Comparison of ENCODE assay signal across 8 mouse cellular contexts in the genomic region with DNA sequence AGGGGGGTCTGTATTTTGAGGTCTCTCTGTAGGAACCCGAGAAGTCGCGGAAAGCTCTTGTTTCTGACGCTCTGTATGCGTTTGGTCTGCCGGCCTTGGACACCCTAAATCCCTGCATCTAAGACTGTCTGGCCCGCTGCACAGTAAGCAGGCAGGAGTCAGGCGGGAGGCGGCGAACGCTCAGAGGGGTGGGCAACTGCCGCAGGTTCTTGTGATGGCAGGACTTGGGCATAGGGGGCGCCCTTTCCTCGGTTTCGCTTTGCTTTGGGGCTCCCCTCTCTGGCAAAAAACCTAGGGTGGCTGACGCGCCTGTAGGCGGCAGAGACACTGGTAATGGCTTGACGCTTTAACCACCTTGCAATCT. TPM values are rescaled to one million over a fixed set of nuclear protein-coding genes. Genes with fewer than 3 reads are reported as not detected.
DNase-seq lines count a peak whose midpoint lies in the region; ATAC-seq and TF ChIP-seq lines count a peak whose summit lies in the region.

No protein-coding gene starts in this region.

- no peak for TF ChIP-seq POLR2A in testis, adult 2 months (IDR thresholded peaks at IDR 0.05; ENCODE audit: control insufficient read depth, low read depth, low read length)

- no peaks in the 10 kb centered on the region for H3K27me3 ChIP-seq in forebrain, embryonic 15.5 days
- no peaks in the 10 kb centered on the region for H3K27me3 ChIP-seq in heart, postnatal 0 days (ENCODE audit: control insufficient read depth, insufficient read depth, low read length)
- H3K27me3 ChIP-seq in liver, embryonic 12.5 days (replicated peaks), result peaks cover 64% of the 10 kb centered on the region
- no peaks in the 10 kb centered on the region for H3K27me3 ChIP-seq in testis, adult 2 months (ENCODE audit: control insufficient read depth, insufficient read depth, low read length)

- peak; percentile 63 for DNase-seq in ovary, adult 18-20 months (ENCODE audit: low spot score)
- DNase-seq in ovary, postnatal 10 days (ENCODE audit: low spot score), result no peak
- peak; percentile 41 for DNase-seq in heart, postnatal 0 days (ENCODE audit: low spot score)
- DNase-seq in kidney, postnatal 36 days, result peak; percentile 35 to 78
- peak; percentile 0 for DNase-seq in naive thymus-derived CD4-positive, alpha-beta T cell, adult 2 months (ENCODE audit: low read depth)

- peak overlapping the region; percentile 54 for H3K4me3 ChIP-seq in forebrain, embryonic 15.5 days
- peak overlapping the region; percentile 67 for H3K4me3 ChIP-seq in heart, postnatal 0 days (ENCODE audit: low read depth, low read length)
- H3K4me3 ChIP-seq in liver, embryonic 12.5 days, result peak overlapping the region; percentile 35
- peak overlapping the region; percentile 37 for H3K4me3 ChIP-seq in testis, adult 2 months (ENCODE audit: control insufficient read depth, low read depth, low read length)

- peaks cover 10% of the 10 kb centered on the region for H3K4me1 ChIP-seq in forebrain, embryonic 15.5 days
- H3K4me1 ChIP-seq in heart, postnatal 0 days (ENCODE audit: control insufficient read depth, insufficient read depth), result 0 out of 2 replicates have a peak, but pooled peaks cover 11% of the 10 kb centered on the region
- H3K4me1 ChIP-seq in liver, embryonic 12.5 days, result no peaks in the 10 kb centered on the region
- H3K4me1 ChIP-seq in testis, adult 2 months (ENCODE audit: control insufficient read depth, insufficient read depth, low read length), result peaks cover 17% of the 10 kb centered on the region

- peak; percentile 60 for TF ChIP-seq CTCF in heart, postnatal 0 days (IDR thresholded peaks at IDR 0.05; ENCODE audit: low read depth)
- peak; percentile 18; the same call in 1 of the 2 replicates for TF ChIP-seq CTCF in testis, adult 2 months (IDR thresholded peaks at IDR 0.05; ENCODE audit: control insufficient read depth, insufficient read depth, insufficient replicate concordance, low read depth, low read length)

- H3K4me2 ChIP-seq in forebrain, embryonic 15.5 days (replicated peaks), result peak overlapping the region; percentile 85
- H3K4me2 ChIP-seq in heart, postnatal 0 days (ENCODE audit: low read depth, low read length), result peak overlapping the region; percentile 84
- peak overlapping the region; percentile 58 for H3K4me2 ChIP-seq in liver, embryonic 12.5 days

- H3K9ac ChIP-seq in forebrain, embryonic 15.5 days (replicated peaks), result peak overlapping the region; percentile 62
- H3K9ac ChIP-seq in heart, postnatal 0 days (replicated peaks; ENCODE audit: low read depth, low read length), result peak overlapping the region; percentile 65
- H3K9ac ChIP-seq in liver, embryonic 12.5 days, result no peak overlapping the region

- peak; percentile 71 for ATAC-seq in forebrain, embryonic 15.5 days (replicated peaks)
- ATAC-seq in heart, postnatal 0 days (ENCODE audit: insufficient read depth, low read depth), result peak; percentile 66
- ATAC-seq in liver, embryonic 12.5 days, result peak; percentile 32

- no peaks in the 10 kb centered on the region for H3K9me3 ChIP-seq in forebrain, embryonic 15.5 days
- no peaks in the 10 kb centered on the region for H3K9me3 ChIP-seq in heart, postnatal 0 days (replicated peaks; ENCODE audit: control insufficient read depth, low read length)
- H3K9me3 ChIP-seq in liver, embryonic 12.5 days (replicated peaks), result no peaks in the 10 kb centered on the region

- TF ChIP-seq EP300 in heart, postnatal 0 days (IDR thresholded peaks at IDR 0.05; ENCODE audit: low read depth), result no peak

- H3K36me3 ChIP-seq in forebrain, embryonic 15.5 days, result no peaks in the 10 kb centered on the region
- H3K36me3 ChIP-seq in heart, postnatal 0 days (replicated peaks; ENCODE audit: control insufficient read depth, insufficient read depth, low read length), result no peaks in the 10 kb centered on the region
- no peaks in the 10 kb centered on the region for H3K36me3 ChIP-seq in liver, embryonic 12.5 days
- no peaks in the 10 kb centered on the region for H3K36me3 ChIP-seq in testis, adult 2 months (ENCODE audit: control insufficient read depth, insufficient read depth, low read length)

- 29% methylated on average over 19 of the region's 19 CpGs for WGBS in forebrain, embryonic 15.5 days
- 26% methylated on average over 16 of the region's 19 CpGs for WGBS in heart, postnatal 0 days
- 20% methylated on average over 19 of the region's 19 CpGs for WGBS in liver, embryonic 12.5 days (ENCODE audit: insufficient replicate concordance)

- H3K27ac ChIP-seq in forebrain, embryonic 15.5 days (replicated peaks), result peak overlapping the region; percentile 88
- peak overlapping the region; percentile 70 for H3K27ac ChIP-seq in heart, postnatal 0 days (ENCODE audit: low read depth)
- no peak overlapping the region for H3K27ac ChIP-seq in liver, embryonic 12.5 days
- peak overlapping the region; percentile 10; the same call in 1 of the 2 replicates for H3K27ac ChIP-seq in testis, adult 2 months (ENCODE audit: control insufficient read depth, insufficient read depth, low read depth, low read length)

RNA-seq across cellular contexts. Expression of a gene that starts 2.0 kb away (rescaled TPM):
- 4.3 and 4.7 TPM in 2 replicates for polyA plus RNA-seq in forebrain, embryonic 15.5 days (2015; fragmentation: Nextera tagmentation; extraction: Ambion mirVana)
- 10.0 and 11.5 TPM in 2 replicates for total RNA-seq in heart, postnatal 0 days (2014; rRNA removed; ENCODE audit: low replicate concordance)
- 1.8 and 2.2 TPM in 2 replicates for polyA plus RNA-seq in heart, postnatal 0 days (2015; fragmentation: Nextera tagmentation; extraction: Ambion mirVana)
- polyA plus RNA-seq in liver, embryonic 12.5 days (2016; fragmentation: Nextera tagmentation; extraction: Ambion mirVana), result 0.12 and 0.28 TPM in 2 replicates
- 3.4 and 4.2 TPM in 2 replicates for polyA plus RNA-seq in testis, adult 2 months (2012; rRNA removed)
